Mouse (Mus musculus) E14TG2a.4 (cell line): ENCODE results near the gene Pde4d.

Experiments used
- CTCF ChIP-seq: conservative IDR thresholded peaks from 2 replicates; pipeline ENCODE4 v1.5.1; 2014; ENCODE audit warnings: low read length
- NANOG ChIP-seq: IDR thresholded peaks from 2 replicates; pipeline ENCODE4 v1.6.1; 2014; ENCODE audit warnings: borderline replicate concordance, low read length, mixed read lengths
- POU5F1 ChIP-seq: IDR thresholded peaks from 2 replicates; pipeline ENCODE4 v1.6.1; 2014; ENCODE audit warnings: low read length, borderline replicate concordance

DNA sequence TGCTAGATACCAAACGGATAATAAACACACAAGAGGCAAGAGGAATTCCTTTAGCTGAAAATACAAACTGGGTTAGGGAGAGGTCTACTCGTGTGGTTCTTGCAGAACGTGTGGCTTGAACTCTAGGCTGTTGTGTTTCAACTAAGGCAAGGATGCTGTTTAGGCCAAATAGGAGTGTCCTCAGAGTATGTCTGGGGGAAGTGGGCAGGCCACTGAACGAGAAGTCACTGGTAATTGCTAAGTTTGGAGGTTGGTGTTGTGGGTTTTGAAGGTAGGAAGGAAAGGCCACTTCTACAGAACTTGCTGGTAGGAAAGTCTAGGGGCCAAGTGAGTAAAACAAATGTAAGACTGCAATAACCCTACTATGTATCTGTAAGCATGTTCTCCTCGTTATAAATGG is 876.3 kb downstream of the Pde4d start:
- TF ChIP-seq CTCF (no peak), NANOG (no peak), POU5F1 (no peak)
